Mouse (Mus musculus) liver, embryonic 12.5 days (tissue): ENCODE measurements around the gene Abhd2. TPM values are rescaled to one million over a fixed set of nuclear protein-coding genes. Genes with fewer than 3 reads are reported as not detected.

Experiments used
- ATAC-seq: fragments of 200-750 bp; cut with Nextera tagmentation; 2 replicates; pipeline ENCODE4 v1.8.0; 2017; ENCODE audit warnings: moderate number of reproducible peaks, mild to moderate bottlenecking, moderate library complexity
- H3K27ac ChIP-seq: fragments of 300-500 bp; sonication (generic); 2 replicates; pipeline ENCODE4 v1.5.1; 2016; ENCODE audit warnings: mild to moderate bottlenecking
- H3K27me3 ChIP-seq: fragments of 300-500 bp; sonication (generic); replicated peaks from 2 replicates; pipeline ENCODE4 v1.6.1; 2016; ENCODE audit warnings: mild to moderate bottlenecking, moderate library complexity
- H3K36me3 ChIP-seq: fragments of 300-500 bp; sonication (generic); 2 replicates; pipeline ENCODE4 v1.6.1; 2016; ENCODE audit warnings: mild to moderate bottlenecking, moderate library complexity
- H3K4me1 ChIP-seq: fragments of 300-500 bp; sonication (generic); 2 replicates; pipeline ENCODE4 v1.6.1; 2016
- H3K4me2 ChIP-seq: fragments of 300-500 bp; sonication (generic); 2 replicates; pipeline ENCODE4 v1.6.1; 2016; ENCODE audit warnings: mild to moderate bottlenecking, moderate library complexity
- H3K4me3 ChIP-seq: fragments of 300-500 bp; sonication (generic); 2 replicates; pipeline ENCODE4 v1.5.1; 2016; ENCODE audit warnings: mild to moderate bottlenecking, moderate library complexity
- H3K9ac ChIP-seq: fragments of 300-500 bp; sonication (generic); 2 replicates; pipeline ENCODE4 v1.6.1; 2016; ENCODE audit warnings: mild to moderate bottlenecking, moderate library complexity
- H3K9me3 ChIP-seq: fragments of 300-500 bp; sonication (generic); replicated peaks from 2 replicates; pipeline ENCODE4 v1.6.1; 2016; ENCODE audit warnings: mild to moderate bottlenecking, moderate library complexity
- WGBS: fragments of 180-500 bp; shearing (Covaris S2); methylation state at CpG from one replicate; pipeline ENCODE4 v1.1.7; 2016; ENCODE audit not compliant: insufficient replicate concordance; 5-methylcytosine and 5-hydroxymethylcytosine counted together
- polyA plus RNA-seq: library from polyadenylated mRNA; unstranded; fragments of >200 nt; fragmentation: Nextera tagmentation; extraction: Ambion mirVana; gene quantifications from 2 replicates; pipeline ENCODE4 v1.2.1, GENCODE M21; 2016

Abhd2 gene
- polyA plus RNA-seq, 1 experiment from 2014 or later: 9.6 TPM

DNA sequence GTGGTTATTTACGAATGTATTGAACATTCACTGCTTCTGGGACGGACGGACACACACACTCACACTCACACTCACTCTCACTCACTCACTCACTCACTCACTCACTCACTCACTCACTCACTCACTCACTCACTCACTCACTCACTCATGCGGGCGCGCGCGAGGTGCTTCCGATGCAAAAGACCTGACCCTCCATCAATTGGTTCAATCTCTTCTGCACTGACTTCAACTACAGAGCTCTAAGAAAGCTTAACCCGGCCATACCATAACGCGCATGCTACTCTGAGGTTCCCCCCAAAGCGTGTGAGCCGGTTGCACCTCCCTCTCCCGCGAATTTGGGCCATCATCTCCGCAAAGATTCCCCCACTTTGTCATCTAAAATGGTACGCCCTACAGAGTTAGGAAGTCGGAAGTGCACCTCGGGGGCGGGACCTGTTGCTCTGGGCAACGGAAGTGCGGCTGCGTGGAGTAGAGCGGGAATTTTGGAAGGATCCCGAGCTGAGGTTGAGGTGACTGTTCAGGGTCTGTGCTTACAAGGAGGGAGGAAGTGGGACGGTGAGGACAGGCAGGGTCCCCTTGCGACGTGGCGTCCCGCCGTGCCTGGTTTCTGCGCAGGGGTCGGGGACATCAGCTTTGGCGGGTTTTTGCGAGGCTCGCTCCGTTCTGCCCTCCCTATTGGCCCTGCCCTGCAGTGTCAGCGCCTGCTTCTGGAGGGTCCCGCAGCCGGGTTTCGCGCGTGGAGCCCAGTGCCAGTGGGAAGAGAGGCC lies 119.1 kb downstream of the Abhd2 start, which contains the start of gene Fanci:
Fanci (plus strand) TSS at position 47 of the 767 bp plus-strand sequence.
- H3K4me2 ChIP-seq: peak within 1 kb of the TSS; percentile 93
- ATAC-seq: peak; percentile 90
- no peaks in the 10 kb centered on the region for H3K9me3 ChIP-seq
- H3K4me3 ChIP-seq: peak within 1 kb of the TSS; percentile 77
- H3K36me3 ChIP-seq: peaks cover 10% of the 10 kb centered on the region
- H3K9ac ChIP-seq: peak within 1 kb of the TSS; percentile 82
- peaks cover 10% of the 10 kb centered on the region; the same call in 1 of the 2 replicates for H3K27me3 ChIP-seq
- H3K4me1 ChIP-seq: peaks cover 15% of the 10 kb centered on the region
- H3K27ac ChIP-seq: peak within 1 kb of the TSS; percentile 88
- under 1% methylated on average over 44 of the region's 44 CpGs for WGBS

GRCm38 (mm10) chr7:79392860-79393513 lies 120.0 kb downstream of the Abhd2 start:
- Histone ChIP-seq H3K4me1 (peaks cover 15% of the 10 kb centered on the region), H3K27ac (peak overlapping the region; percentile 88), H3K27me3 (peaks cover 4% of the 10 kb centered on the region; the same call in 1 of the 2 replicates), H3K9me3 (no peaks in the 10 kb centered on the region), H3K4me3 (peak overlapping the region; percentile 77), H3K36me3 (peaks cover 17% of the 10 kb centered on the region), H3K4me2 (peak overlapping the region; percentile 93), H3K9ac (peak overlapping the region; percentile 82)
- WGBS: 42% methylated on average over 9 of the region's 9 CpGs
- ATAC-seq: peak; percentile 74

- Histone ChIP-seq H3K4me2 (peak overlapping the region; percentile 93; the same call in 1 of the 2 replicates), H3K27ac (no peak overlapping the region), H3K27me3 (no peaks in the 10 kb centered on the region), H3K4me1 (peaks cover 19% of the 10 kb centered on the region), H3K4me3 (no peak overlapping the region), H3K9ac (no peak overlapping the region), H3K36me3 (peaks cover 22% of the 10 kb centered on the region), H3K9me3 (no peaks in the 10 kb centered on the region)
- 83% methylated on average over 7 of the region's 7 CpGs for WGBS
- ATAC-seq: no peak
Observed at GRCm38 (mm10) chr7:79393924-79394323, 120.9 kb downstream of the Abhd2 start.

DNA sequence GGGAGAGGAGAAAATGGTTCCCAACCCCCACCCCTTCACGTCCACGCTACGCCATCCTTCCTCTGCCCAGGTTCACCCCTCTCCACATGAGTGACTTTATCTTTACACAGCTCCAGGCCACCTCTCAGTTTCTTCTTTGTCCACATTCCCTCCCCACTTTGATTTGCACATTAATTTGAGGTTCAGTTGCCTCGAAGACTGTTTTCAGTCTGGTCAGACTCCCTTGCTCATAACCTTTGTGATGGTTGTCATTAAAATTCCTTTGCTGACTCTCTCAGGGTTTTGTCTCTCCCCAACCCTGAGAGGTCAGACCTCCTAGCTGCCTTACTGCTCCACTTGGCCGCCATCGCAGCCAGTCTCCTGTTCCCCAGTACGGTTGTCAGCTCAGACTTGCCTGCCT lies 121.7 kb downstream of the Abhd2 start:
- Histone ChIP-seq H3K4me1 (peaks cover 19% of the 10 kb centered on the region), H3K27me3 (no peaks in the 10 kb centered on the region), H3K27ac (no peak overlapping the region), H3K36me3 (peaks cover 28% of the 10 kb centered on the region), H3K4me2 (no peak overlapping the region), H3K9me3 (no peaks in the 10 kb centered on the region), H3K4me3 (no peak overlapping the region), H3K9ac (no peak overlapping the region)
- WGBS: 74% methylated on average over 7 of the region's 7 CpGs
- ATAC-seq: no peak

- peaks cover 29% of the 10 kb centered on the region for H3K36me3 ChIP-seq
- ATAC-seq: no peak
- H3K4me3 ChIP-seq: no peak overlapping the region
- H3K27ac ChIP-seq: no peak overlapping the region
- H3K9ac ChIP-seq: no peak overlapping the region
- peaks cover 19% of the 10 kb centered on the region for H3K4me1 ChIP-seq
- no peaks in the 10 kb centered on the region for H3K27me3 ChIP-seq
- WGBS: 84% methylated on average over 7 of the region's 7 CpGs
- H3K9me3 ChIP-seq: no peaks in the 10 kb centered on the region
- no peak overlapping the region for H3K4me2 ChIP-seq
Observed at GRCm38 (mm10) chr7:79395186-79395585, 122.2 kb downstream of the Abhd2 start.

DNA sequence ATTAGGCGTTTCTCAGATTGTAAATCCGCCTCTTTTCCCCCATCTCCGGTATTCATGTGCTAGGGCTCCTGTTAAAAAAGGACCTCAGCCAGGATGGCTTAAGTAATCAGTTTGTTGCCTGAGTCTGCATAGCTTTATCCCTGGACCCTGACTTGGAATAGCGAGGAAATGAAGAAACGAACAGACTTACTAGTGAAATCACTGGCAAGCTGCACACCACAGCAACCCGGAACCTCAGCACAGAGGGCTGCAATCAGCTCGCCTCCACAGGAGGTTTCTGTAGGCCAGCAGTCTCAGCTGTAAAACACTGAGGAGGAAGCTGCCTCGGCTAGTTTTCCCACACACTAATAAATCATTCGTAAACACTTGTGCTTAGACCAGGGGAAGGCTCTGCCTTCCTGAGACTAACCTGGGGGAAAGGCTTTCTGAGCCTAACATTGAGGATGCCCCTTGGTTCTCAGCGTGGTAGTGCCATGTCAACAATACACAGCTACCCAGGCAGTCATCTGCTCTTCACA lies 124.5 kb downstream of the Abhd2 start:
- Histone ChIP-seq H3K9me3 (no peaks in the 10 kb centered on the region), H3K4me2 (no peak overlapping the region), H3K4me1 (peaks cover 19% of the 10 kb centered on the region), H3K36me3 (peaks cover 44% of the 10 kb centered on the region), H3K4me3 (no peak overlapping the region), H3K27me3 (no peaks in the 10 kb centered on the region), H3K9ac (no peak overlapping the region), H3K27ac (no peak overlapping the region)
- 80% methylated on average over 10 of the region's 10 CpGs for WGBS
- no peak for ATAC-seq

DNA sequence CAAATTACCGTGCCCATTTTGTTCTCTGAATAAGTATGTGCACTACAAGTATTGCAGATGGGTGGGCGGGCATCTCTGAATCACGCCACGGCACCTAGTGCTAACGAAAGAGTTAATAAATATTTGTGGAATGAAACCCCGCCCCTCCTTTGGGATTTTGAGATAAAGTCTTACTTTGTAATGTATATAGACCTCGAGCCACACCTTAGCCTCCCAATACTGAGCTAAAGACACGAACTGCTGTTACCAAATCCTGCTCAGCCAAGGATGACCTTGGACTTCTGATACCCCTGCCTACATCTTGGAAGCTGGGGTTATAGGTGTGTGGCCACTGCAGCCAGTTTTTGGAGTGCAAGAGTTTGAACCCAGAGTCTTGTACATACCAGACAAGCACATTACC lies 125.4 kb downstream of the Abhd2 start:
- no peak for ATAC-seq
- 67% methylated on average over 8 of the region's 8 CpGs for WGBS

GRCm38 (mm10) chr7:79398971-79399370 lies 126.0 kb downstream of the Abhd2 start:
- Histone ChIP-seq H3K27ac (no peak overlapping the region), H3K27me3 (no peaks in the 10 kb centered on the region), H3K36me3 (peaks cover 55% of the 10 kb centered on the region), H3K9ac (no peak overlapping the region), H3K4me1 (peaks cover 6% of the 10 kb centered on the region), H3K9me3 (no peaks in the 10 kb centered on the region), H3K4me2 (no peak overlapping the region), H3K4me3 (no peak overlapping the region)
- WGBS: 77% methylated on average over 12 of the region's 12 CpGs
- ATAC-seq: no peak

More for the DNA sequence above, 125.4 kb downstream of the Abhd2 start:
- H3K9ac ChIP-seq: no peak overlapping the region
- H3K9me3 ChIP-seq: no peaks in the 10 kb centered on the region
- H3K27ac ChIP-seq: no peak overlapping the region
- H3K4me2 ChIP-seq: no peak overlapping the region
- no peak overlapping the region for H3K4me3 ChIP-seq
- H3K4me1 ChIP-seq: peaks cover 11% of the 10 kb centered on the region
- H3K27me3 ChIP-seq: no peaks in the 10 kb centered on the region
- H3K36me3 ChIP-seq: peaks cover 52% of the 10 kb centered on the region

- no peaks in the 10 kb centered on the region for H3K9me3 ChIP-seq
- no peak overlapping the region for H3K9ac ChIP-seq
- H3K4me3 ChIP-seq: no peak overlapping the region
- H3K4me2 ChIP-seq: no peak overlapping the region
- peaks cover 4% of the 10 kb centered on the region; the same call in 1 of the 2 replicates for H3K4me1 ChIP-seq
- 71% methylated on average over 3 of the region's 3 CpGs for WGBS
- H3K27me3 ChIP-seq: no peaks in the 10 kb centered on the region
- no peak for ATAC-seq
- peaks cover 59% of the 10 kb centered on the region for H3K36me3 ChIP-seq
- H3K27ac ChIP-seq: no peak overlapping the region
Observed at GRCm38 (mm10) chr7:79400296-79400695, 127.3 kb downstream of the Abhd2 start.

- Histone ChIP-seq H3K36me3 (peaks cover 64% of the 10 kb centered on the region), H3K4me2 (no peak overlapping the region), H3K4me3 (no peak overlapping the region), H3K27ac (no peak overlapping the region), H3K9me3 (no peaks in the 10 kb centered on the region), H3K9ac (no peak overlapping the region), H3K27me3 (no peaks in the 10 kb centered on the region), H3K4me1 (no peaks in the 10 kb centered on the region)
- no peak for ATAC-seq
- 89% methylated on average over 18 of the region's 18 CpGs for WGBS
Observed at GRCm38 (mm10) chr7:79414449-79415375, 141.7 kb downstream of the Abhd2 start.
